Mouse (Mus musculus) c-Kit-positive CD71-positive TER-119-positive erythroid progenitor cells, embryonic 14.5 days (primary cell): Measurements from ENCODE around the gene Gm20388.

ENCODE experiments used
- DNase-seq: peaks from one replicate; pipeline ENCODE4 v3.0.0-alpha.2; 2013; ENCODE audit warnings: low spot score

Gm20388 gene

GRCm38 (mm10) chr8:121207171-121207570, 1296.5 kb downstream of the Gm20388 start:
- no peak for DNase-seq

- DNase-seq, result no peak
Observed at GRCm38 (mm10) chr8:121210627-121211026, 1300.0 kb downstream of the Gm20388 start.

- no peak for DNase-seq
Observed at GRCm38 (mm10) chr8:121213236-121213635, 1302.6 kb downstream of the Gm20388 start.

- DNase-seq, result no peak
Observed at GRCm38 (mm10) chr8:121213651-121214050, 1303.0 kb downstream of the Gm20388 start.

GRCm38 (mm10) chr8:121214975-121215374, 1304.3 kb downstream of the Gm20388 start:
- DNase-seq, result no peak

GRCm38 (mm10) chr8:121216441-121216949, 1305.9 kb downstream of the Gm20388 start:
- DNase-seq, result no peak

- no peak for DNase-seq
Observed at GRCm38 (mm10) chr8:121218486-121218885, 1307.8 kb downstream of the Gm20388 start.

GRCm38 (mm10) chr8:121220103-121220899, 1309.7 kb downstream of the Gm20388 start:
- DNase-seq, result no peak

- no peak for DNase-seq
Observed at GRCm38 (mm10) chr8:121224709-121225108, 1314.1 kb downstream of the Gm20388 start.

GRCm38 (mm10) chr8:121227756-121228155, 1317.1 kb downstream of the Gm20388 start:
- DNase-seq, result no peak

GRCm38 (mm10) chr8:121228892-121229291, 1318.3 kb downstream of the Gm20388 start:
- no peak for DNase-seq

GRCm38 (mm10) chr8:121229550-121229949, 1318.9 kb downstream of the Gm20388 start:
- no peak for DNase-seq

- DNase-seq, result no peak
Observed at GRCm38 (mm10) chr8:121233196-121233595, 1322.6 kb downstream of the Gm20388 start.

- DNase-seq, result no peak
Observed at GRCm38 (mm10) chr8:121234915-121235314, 1324.3 kb downstream of the Gm20388 start.

GRCm38 (mm10) chr8:121239640-121240039, 1329.0 kb downstream of the Gm20388 start:
- no peak for DNase-seq

GRCm38 (mm10) chr8:121241761-121242552, 1331.3 kb downstream of the Gm20388 start:
- no peak for DNase-seq

- no peak for DNase-seq
Observed at GRCm38 (mm10) chr8:121242671-121243070, 1332.0 kb downstream of the Gm20388 start.

- no peak for DNase-seq
Observed at GRCm38 (mm10) chr8:121248823-121249222, 1338.2 kb downstream of the Gm20388 start.

GRCm38 (mm10) chr8:121249433-121249832, 1338.8 kb downstream of the Gm20388 start:
- DNase-seq, result no peak

GRCm38 (mm10) chr8:121251089-121251488, 1340.4 kb downstream of the Gm20388 start:
- no peak for DNase-seq

- no peak for DNase-seq
Observed at GRCm38 (mm10) chr8:121255727-121256265, 1345.2 kb downstream of the Gm20388 start.

- no peak for DNase-seq
Observed at GRCm38 (mm10) chr8:121258126-121258792, 1347.6 kb downstream of the Gm20388 start.
